Mouse (Mus musculus): ENCODE results near the gene BC028528. TPM values are rescaled to one million over a fixed set of nuclear protein-coding genes. Genes with fewer than 3 reads are reported as not detected.
"Not testable (repeated sequence)": the region's sequence is repeated elsewhere in the genome, so short reads cannot be mapped to it uniquely, and the experiment has no call there.

BC028528 gene
- polyA plus RNA-seq, 1 experiment from 2014 or later, result 10.8 TPM

DNA sequence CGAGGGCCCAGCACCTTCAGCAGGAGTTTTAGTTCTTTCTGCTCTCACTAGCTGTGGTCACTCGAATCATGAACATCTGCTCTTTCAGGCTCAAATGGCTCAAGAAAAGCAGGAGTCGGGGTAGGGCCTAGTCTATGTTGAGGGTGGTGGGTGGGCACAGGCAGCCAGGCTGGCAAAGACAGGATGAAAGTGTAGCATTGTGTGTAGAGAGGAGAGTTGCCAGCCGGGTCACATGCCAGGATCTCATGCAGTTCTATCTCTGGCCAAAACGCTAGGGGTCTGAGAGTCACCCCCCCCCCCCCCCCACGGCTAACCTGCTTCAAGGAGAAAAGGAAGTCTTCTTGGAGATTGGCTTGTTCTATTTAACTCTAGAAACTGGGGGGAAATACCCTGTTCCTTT lies 10.8 kb upstream of the BC028528 start:
- Histone ChIP-seq H3K9ac (ENCODE audit: low read length) (no peak overlapping the region; the same call in none of the 2 replicates), H3K9me3 (ENCODE audit: control insufficient read depth, low read length) (no peaks in the 10 kb centered on the region), H3K4me2 (ENCODE audit: low read depth) (no peak overlapping the region), H3K27me3 (ENCODE audit: control insufficient read depth, insufficient read depth, low read length) (no peaks in the 10 kb centered on the region), H3K4me1 (ENCODE audit: control insufficient read depth, insufficient read depth, low read length) (peaks cover 13% of the 10 kb centered on the region), H3K4me3 (ENCODE audit: low read depth, low read length) (peak overlapping the region; percentile 13; the same call in 1 of the 2 replicates), H3K27ac (ENCODE audit: low read depth, low read length) (no peak overlapping the region), H3K36me3 (ENCODE audit: control insufficient read depth, insufficient read depth, low read length) (no peaks in the 10 kb centered on the region)
- no peak for ATAC-seq (ENCODE audit: insufficient read depth, low FRiP score, low TSS enrichment)
- no peak for DNase-seq (ENCODE audit: low spot score)
- WGBS, result 34% methylated on average over 6 of the region's 6 CpGs

DNA sequence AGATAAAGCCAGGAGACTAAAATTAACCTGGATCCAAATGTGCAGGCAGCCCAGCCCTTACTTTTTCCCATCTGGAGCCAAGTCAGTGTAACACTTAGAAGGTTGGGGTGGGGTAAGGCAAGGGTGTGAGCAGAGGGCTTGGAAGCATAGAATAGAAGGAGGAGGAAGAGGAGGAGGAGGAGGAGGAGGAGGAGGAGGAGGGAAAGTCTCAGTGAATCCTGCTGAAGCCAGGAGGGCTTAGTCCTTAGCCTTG lies 10.5 kb upstream of the BC028528 start:
- peaks cover 13% of the 10 kb centered on the region for H3K4me1 ChIP-seq (ENCODE audit: control insufficient read depth, insufficient read depth, low read length)
- no peaks in the 10 kb centered on the region for H3K9me3 ChIP-seq (ENCODE audit: control insufficient read depth, low read length)
- no peaks in the 10 kb centered on the region for H3K36me3 ChIP-seq (ENCODE audit: control insufficient read depth, insufficient read depth, low read length)
- no peak overlapping the region; the same call in 1 of the 2 replicates for H3K4me3 ChIP-seq (ENCODE audit: low read depth, low read length)
- H3K4me2 ChIP-seq (ENCODE audit: low read depth), result no peak overlapping the region
- no peaks in the 10 kb centered on the region for H3K27me3 ChIP-seq (ENCODE audit: control insufficient read depth, insufficient read depth, low read length)
- H3K27ac ChIP-seq (ENCODE audit: low read depth, low read length), result no peak overlapping the region
- ATAC-seq (ENCODE audit: insufficient read depth, low FRiP score, low TSS enrichment) (no peak), DNase-seq (ENCODE audit: low spot score) (no peak)
- H3K9ac ChIP-seq (ENCODE audit: low read length), result no peak overlapping the region

DNA sequence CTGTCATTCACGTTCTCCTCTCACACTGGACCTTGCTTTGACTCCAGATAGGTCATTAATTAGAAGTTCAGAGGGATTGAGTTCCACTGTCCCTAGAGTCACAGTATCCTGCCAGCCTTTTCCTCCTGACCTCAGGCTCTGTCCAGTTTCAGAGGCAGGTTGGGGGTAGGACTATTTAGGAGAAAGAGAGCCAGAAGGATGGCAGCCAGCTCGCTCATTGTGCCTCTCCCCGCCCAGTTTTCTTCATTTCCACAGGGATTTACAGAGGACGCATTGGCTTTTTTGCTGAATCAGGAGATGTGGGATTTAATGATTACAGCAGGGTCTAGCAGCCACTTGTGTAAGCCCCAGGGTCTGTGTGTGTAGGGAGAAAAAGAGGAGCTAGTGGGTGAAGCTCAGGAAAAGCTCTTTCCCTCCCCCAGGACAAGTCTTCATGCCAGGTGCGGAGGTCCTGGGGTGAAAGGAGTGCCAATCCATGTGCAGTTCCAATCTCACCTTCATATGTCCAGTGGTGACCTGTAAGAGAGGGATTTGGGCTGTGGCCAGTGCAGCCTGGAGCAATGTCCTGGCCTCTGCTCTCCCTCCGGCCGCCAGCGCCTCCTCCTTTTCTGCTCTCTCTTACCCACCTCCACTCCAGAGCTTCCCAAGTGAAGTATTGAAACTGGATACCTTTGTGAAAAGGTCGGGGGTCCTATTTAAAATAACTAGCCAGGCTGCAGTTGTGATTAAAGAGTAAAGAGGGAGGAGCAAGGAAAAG lies 10.0 kb upstream of the BC028528 start:
- ATAC-seq (ENCODE audit: insufficient read depth, low FRiP score, low TSS enrichment) (no peak), DNase-seq (ENCODE audit: low spot score) (no peak)
- Histone ChIP-seq H3K4me3 (ENCODE audit: low read depth, low read length) (no peak overlapping the region), H3K9ac (ENCODE audit: low read length) (0 out of 2 replicates have a peak overlapping the region, but pooled peaks have one; percentile 11), H3K27me3 (ENCODE audit: control insufficient read depth, insufficient read depth, low read length) (no peaks in the 10 kb centered on the region), H3K4me1 (ENCODE audit: control insufficient read depth, insufficient read depth, low read length) (peaks cover 13% of the 10 kb centered on the region), H3K36me3 (ENCODE audit: control insufficient read depth, insufficient read depth, low read length) (no peaks in the 10 kb centered on the region), H3K27ac (ENCODE audit: low read depth, low read length) (no peak overlapping the region), H3K4me2 (ENCODE audit: low read depth) (no peak overlapping the region), H3K9me3 (ENCODE audit: control insufficient read depth, low read length) (no peaks in the 10 kb centered on the region)
- 83% methylated on average over 9 of the region's 9 CpGs for WGBS

DNA sequence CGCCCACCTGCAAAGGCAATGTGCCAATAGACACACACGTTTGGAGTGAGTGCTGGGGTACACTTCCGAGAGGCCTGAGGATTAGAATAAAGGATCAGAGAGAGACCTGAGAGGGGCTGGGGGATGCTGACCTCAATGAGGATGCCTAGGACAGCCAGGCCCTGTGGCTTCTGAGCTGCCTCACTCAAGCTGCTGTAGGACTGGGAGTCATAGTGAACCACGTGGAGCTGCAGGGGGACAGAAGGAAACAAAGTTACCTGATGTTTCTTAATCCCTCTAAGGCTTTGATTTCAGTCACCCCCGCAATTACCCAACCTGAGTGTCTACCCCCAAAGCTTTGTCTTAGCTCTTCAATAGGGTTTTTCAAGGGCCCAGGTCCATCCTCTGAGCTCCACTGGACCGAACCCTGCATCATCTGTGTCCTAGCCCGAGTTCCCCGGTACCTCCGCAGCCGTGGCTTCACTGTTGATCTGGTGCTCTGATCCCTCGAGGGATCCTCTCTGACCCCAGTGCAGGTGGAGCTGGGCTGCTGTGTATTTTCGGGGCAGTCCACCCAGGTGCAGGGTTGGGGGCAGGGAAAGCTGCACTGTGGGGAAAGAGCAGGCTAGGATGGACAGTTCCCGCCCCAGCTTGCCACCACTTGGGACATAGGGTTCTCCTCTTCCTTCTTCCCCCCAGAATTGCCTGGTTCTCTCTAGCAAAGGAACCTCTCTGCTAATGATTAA lies 8.2 kb upstream of the BC028528 start:
- WGBS, result 83% methylated on average over 13 of the region's 13 CpGs
- no peak for DNase-seq (ENCODE audit: low spot score)
- Histone ChIP-seq H3K27ac (ENCODE audit: low read depth, low read length) (no peak overlapping the region), H3K4me3 (ENCODE audit: low read depth, low read length) (no peak overlapping the region), H3K4me1 (ENCODE audit: control insufficient read depth, insufficient read depth, low read length) (peaks cover 6% of the 10 kb centered on the region), H3K9ac (ENCODE audit: low read length) (no peak overlapping the region), H3K4me2 (ENCODE audit: low read depth) (no peak overlapping the region), H3K27me3 (ENCODE audit: control insufficient read depth, insufficient read depth, low read length) (no peaks in the 10 kb centered on the region), H3K36me3 (ENCODE audit: control insufficient read depth, insufficient read depth, low read length) (no peaks in the 10 kb centered on the region), H3K9me3 (ENCODE audit: control insufficient read depth, low read length) (no peaks in the 10 kb centered on the region)
- ATAC-seq (ENCODE audit: insufficient read depth, low FRiP score, low TSS enrichment), result no peak

DNA sequence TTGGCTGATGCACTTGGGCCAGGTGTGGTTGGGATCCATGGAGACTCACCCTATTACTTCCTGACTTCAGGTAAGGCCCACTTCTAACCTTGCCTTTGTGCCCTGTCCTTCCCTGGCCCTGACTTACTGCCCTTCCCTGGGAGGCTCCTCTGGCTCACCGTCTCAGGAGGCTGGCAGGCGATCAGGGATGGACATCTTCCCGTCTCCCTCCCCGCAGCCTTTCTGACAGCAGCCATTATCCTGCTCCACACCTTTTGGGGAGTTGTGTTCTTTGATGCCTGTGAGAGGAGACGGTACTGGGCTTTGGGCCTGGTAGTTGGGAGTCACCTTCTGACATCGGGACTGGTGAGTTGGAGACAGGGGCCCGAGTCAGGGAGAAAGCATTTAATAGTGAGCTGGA lies 3.7 kb upstream of the BC028528 start:
- not testable (repeated sequence) for H3K4me3 ChIP-seq (ENCODE audit: low read depth, low read length); H3K27ac ChIP-seq (ENCODE audit: low read depth, low read length); H3K9ac ChIP-seq (ENCODE audit: low read length); H3K27me3 ChIP-seq (ENCODE audit: control insufficient read depth, insufficient read depth, low read length); H3K4me1 ChIP-seq (ENCODE audit: control insufficient read depth, insufficient read depth, low read length); DNase-seq (ENCODE audit: low spot score); H3K9me3 ChIP-seq (ENCODE audit: control insufficient read depth, low read length); ATAC-seq (ENCODE audit: insufficient read depth, low FRiP score, low TSS enrichment); H3K36me3 ChIP-seq (ENCODE audit: control insufficient read depth, insufficient read depth, low read length); H3K4me2 ChIP-seq (ENCODE audit: low read depth)
- 86% methylated on average over 7 of the region's 7 CpGs for WGBS

DNA sequence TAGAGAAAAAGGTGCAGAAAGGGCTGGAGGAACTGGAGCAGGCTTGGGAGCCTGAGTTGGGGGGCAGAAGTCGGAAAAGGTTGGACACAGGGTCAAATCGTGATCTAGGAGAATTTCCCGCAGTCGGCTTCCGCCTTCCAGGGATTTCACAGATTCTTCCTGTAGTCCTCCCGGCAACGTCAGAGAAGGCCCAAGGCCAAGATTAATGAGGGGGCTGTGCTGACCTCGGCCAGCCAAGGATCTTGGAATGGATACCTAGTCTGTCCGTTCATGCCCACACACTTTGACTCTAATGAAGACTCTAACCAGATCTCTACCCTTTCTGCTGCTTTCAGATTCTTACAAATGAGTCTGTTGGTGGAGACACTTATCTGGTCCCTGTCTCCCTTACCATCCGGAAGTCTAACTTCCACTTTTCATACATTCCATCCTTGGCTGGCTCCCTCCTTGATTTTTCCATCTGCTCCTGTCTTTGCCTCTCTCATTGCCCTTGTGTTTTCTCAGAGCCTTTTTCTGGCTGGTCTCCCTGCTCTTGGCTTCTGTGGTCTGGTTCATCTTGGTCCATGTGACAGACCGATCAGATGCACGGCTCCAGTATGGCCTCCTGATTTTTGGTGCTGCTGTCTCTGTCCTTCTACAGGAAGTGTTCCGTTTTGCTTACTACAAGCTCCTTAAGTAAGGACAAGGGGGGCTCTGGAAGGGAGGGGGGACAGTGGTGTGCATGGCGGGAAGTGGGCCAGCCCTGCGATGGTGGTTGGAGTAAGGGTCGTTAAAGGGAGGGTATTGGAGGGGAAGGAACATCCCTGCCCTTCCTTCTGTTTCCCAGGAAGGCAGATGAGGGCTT lies 2.7 kb upstream of the BC028528 start:
- Histone ChIP-seq H3K4me2 (ENCODE audit: low read depth) (peak overlapping the region; percentile 48), H3K4me1 (ENCODE audit: control insufficient read depth, insufficient read depth, low read length) (peaks cover 9% of the 10 kb centered on the region), H3K36me3 (ENCODE audit: control insufficient read depth, insufficient read depth, low read length) (no peaks in the 10 kb centered on the region), H3K27ac (ENCODE audit: low read depth, low read length) (no peak overlapping the region), H3K9ac (ENCODE audit: low read length) (peak overlapping the region; percentile 52), H3K4me3 (ENCODE audit: low read depth, low read length) (peak overlapping the region; percentile 64), H3K9me3 (ENCODE audit: control insufficient read depth, low read length) (no peaks in the 10 kb centered on the region), H3K27me3 (ENCODE audit: control insufficient read depth, insufficient read depth, low read length) (no peaks in the 10 kb centered on the region)
- DNase-seq (ENCODE audit: low spot score) (peak; percentile 36), ATAC-seq (ENCODE audit: insufficient read depth, low FRiP score, low TSS enrichment) (peak; percentile 17; the same call in 1 of the 2 replicates)
- 12% methylated on average over 15 of the region's 16 CpGs for WGBS

DNA sequence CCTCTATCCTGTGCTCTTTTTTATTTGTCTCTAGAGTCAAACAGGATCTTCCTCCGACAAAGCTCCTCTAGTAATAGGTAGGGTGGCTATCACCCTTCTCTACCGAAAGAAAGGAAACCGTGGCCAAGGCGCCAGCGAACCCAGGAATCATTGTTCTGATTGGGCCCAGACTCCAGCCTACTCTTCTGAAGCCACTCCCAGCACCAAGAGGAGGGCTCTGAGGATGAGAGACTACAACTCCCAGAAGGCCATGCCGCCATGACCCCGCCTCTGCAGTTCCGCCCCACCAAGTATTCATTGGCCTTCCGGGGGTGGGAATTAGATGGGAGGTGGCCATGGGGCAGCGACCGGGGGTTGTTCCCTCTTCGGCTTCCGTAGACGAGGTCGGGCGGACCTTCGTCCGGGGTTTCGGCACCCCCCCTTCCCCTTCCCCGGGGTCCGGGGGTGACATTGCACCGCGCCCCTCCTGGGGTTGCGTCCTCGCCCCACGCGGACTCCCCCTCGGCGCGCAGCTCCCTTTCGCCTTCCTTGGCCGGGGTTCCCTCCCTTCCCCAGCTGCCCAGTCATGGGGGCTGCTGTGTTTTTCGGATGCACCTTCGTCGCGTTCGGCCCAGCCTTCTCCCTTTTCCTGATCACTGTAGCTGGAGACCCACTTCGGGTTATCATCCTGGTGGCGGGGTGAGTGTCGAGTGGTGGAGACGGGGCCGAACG lies 2.0 kb upstream of the BC028528 start, which contains the start of gene Aph1a:
Aph1a (plus strand) TSS at position 364 of the 711 bp plus-strand sequence.
- peak within 1 kb of the TSS; percentile 58 for H3K4me2 ChIP-seq (ENCODE audit: low read depth)
- H3K27ac ChIP-seq (ENCODE audit: low read depth, low read length), result peak within 1 kb of the TSS; percentile 35; the same call in 1 of the 2 replicates
- not testable (repeated sequence) for H3K27me3 ChIP-seq (ENCODE audit: control insufficient read depth, insufficient read depth, low read length); H3K4me1 ChIP-seq (ENCODE audit: control insufficient read depth, insufficient read depth, low read length); H3K36me3 ChIP-seq (ENCODE audit: control insufficient read depth, insufficient read depth, low read length); H3K9me3 ChIP-seq (ENCODE audit: control insufficient read depth, low read length)
- DNase-seq (ENCODE audit: low spot score), result peak; percentile 94
- peak; percentile 95 for ATAC-seq (ENCODE audit: insufficient read depth, low FRiP score, low TSS enrichment)
- peak within 1 kb of the TSS; percentile 52 for H3K9ac ChIP-seq (ENCODE audit: low read length)
- H3K4me3 ChIP-seq (ENCODE audit: low read depth, low read length), result peak within 1 kb of the TSS; percentile 64
- under 1% methylated on average over 25 of the region's 43 CpGs for WGBS

DNA sequence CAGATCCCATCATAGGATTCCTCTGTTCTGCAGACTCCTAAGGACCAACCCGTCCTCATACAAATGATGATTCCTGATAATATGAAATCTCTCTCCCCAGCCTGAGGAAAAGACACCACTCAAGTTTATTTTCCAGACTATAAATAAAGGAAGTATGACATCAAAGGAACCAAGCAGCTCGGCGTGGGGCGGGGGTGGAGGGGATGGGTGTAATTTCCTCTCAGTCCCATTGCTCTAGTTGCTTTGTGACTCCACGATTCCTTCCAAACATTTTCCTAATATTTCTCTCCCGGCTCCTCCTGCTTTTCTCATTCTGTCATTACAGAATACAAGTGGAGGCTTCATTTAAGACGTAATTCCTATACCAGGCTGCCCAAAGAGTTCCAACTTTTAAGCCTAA lies 1.3 kb upstream of the BC028528 start:
- no peaks in the 10 kb centered on the region for H3K9me3 ChIP-seq (ENCODE audit: control insufficient read depth, low read length)
- H3K4me3 ChIP-seq (ENCODE audit: low read depth, low read length), result peak overlapping the region; percentile 64
- ATAC-seq (ENCODE audit: insufficient read depth, low FRiP score, low TSS enrichment), result no peak
- H3K4me1 ChIP-seq (ENCODE audit: control insufficient read depth, insufficient read depth, low read length), result peaks cover 9% of the 10 kb centered on the region
- DNase-seq (ENCODE audit: low spot score), result no peak
- peak overlapping the region; percentile 58 for H3K4me2 ChIP-seq (ENCODE audit: low read depth)
- H3K27me3 ChIP-seq (ENCODE audit: control insufficient read depth, insufficient read depth, low read length), result no peaks in the 10 kb centered on the region
- H3K36me3 ChIP-seq (ENCODE audit: control insufficient read depth, insufficient read depth, low read length), result no peaks in the 10 kb centered on the region
- peak overlapping the region; percentile 35; the same call in 1 of the 2 replicates for H3K27ac ChIP-seq (ENCODE audit: low read depth, low read length)
- peak overlapping the region; percentile 52 for H3K9ac ChIP-seq (ENCODE audit: low read length)
- 18% methylated on average over 7 of the region's 7 CpGs for whole genome bisulfite sequencing
